Mouse (Mus musculus) embryonic fibroblast, embryonic 13.5 days (primary cell): ENCODE measurements around the gene Tmem156. TPM values are rescaled to one million over a fixed set of nuclear protein-coding genes. Genes with fewer than 3 reads are reported as not detected.

ENCODE experiments used
- H3K27ac ChIP-seq: 2 replicates; pipeline ENCODE4 v1.5.1; 2012; ENCODE audit warnings: low read length, control low read depth, inconsistent platforms; ENCODE audit not compliant: insufficient read depth
- H3K4me1 ChIP-seq: 2 replicates; pipeline ENCODE4 v1.6.1; 2011; ENCODE audit warnings: low read length; ENCODE audit not compliant: control insufficient read depth, insufficient read depth
- H3K4me3 ChIP-seq: 2 replicates; pipeline ENCODE4 v1.5.1; 2011; ENCODE audit warnings: mild to moderate bottlenecking, control low read depth, low read length; ENCODE audit not compliant: insufficient read depth
- CTCF ChIP-seq: IDR thresholded peaks from 2 replicates; pipeline ENCODE4 v1.5.1; 2011; ENCODE audit warnings: mild to moderate bottlenecking, control low read depth, low read length, moderate library complexity, borderline replicate concordance; ENCODE audit not compliant: insufficient read depth
- POLR2A ChIP-seq: IDR thresholded peaks from 2 replicates; pipeline ENCODE4 v1.6.1; 2011; ENCODE audit warnings: low read depth, mild to moderate bottlenecking, control low read depth, low read length, moderate library complexity
- polyA plus RNA-seq: library from polyadenylated mRNA; stranded (reverse); fragments of >200 nt; gene quantifications from 2 replicates; pipeline ENCODE4 v1.2.4, GENCODE M21; 2011; ENCODE audit warnings: low read depth; ENCODE audit not compliant: missing spikeins, insufficient read length

Gene Tmem156
- polyA plus RNA-seq, 1 experiment: not detected

DNA sequence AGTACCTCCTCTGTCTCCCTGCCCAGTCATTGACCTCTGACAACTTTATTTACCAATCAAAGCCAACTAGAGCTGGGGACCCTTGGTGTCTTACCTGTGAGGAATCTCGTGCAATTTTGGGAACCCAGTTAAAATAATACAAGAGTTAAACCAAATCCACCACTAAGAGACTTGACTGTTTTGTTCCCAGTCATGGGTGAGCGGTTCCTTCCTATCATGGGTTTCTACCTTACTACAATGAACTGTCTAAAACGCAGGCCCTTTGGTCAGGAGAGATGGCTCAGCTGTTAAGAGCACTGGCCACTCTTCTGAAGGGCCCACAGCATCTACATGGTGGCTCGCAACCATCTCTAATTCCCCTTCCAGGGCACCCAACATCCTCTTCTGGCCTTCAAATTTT lies 10.1 kb downstream of the Tmem156 start:
- Histone ChIP-seq H3K4me1 (no peaks in the 10 kb centered on the region; the same call in 1 of the 2 replicates), H3K4me3 (no peak overlapping the region), H3K27ac (no peak overlapping the region)
- TF ChIP-seq POLR2A (no peak), CTCF (no peak)

DNA sequence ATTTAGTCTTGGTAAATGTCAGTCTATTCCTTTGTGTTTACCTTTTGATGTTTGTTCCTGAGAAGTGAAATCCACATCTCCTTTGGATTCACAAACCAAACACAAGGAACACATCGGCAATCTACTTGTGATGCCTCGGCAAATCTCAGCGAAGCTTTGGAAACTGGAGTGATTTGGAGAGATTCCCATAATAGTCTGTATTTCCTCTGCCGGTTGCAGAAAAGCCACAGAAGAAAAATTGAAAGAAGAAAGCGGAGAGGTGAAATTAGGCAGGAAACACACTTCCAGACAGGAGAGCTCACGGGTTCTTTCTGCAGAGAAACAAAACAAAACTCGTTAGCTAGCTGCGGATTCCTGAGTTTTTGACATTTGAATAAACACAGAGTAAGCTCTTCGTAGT lies 12.1 kb downstream of the Tmem156 start:
- Histone ChIP-seq H3K4me3 (no peak overlapping the region), H3K4me1 (no peaks in the 10 kb centered on the region; the same call in 1 of the 2 replicates), H3K27ac (no peak overlapping the region)
- TF ChIP-seq POLR2A (no peak), CTCF (no peak)

DNA sequence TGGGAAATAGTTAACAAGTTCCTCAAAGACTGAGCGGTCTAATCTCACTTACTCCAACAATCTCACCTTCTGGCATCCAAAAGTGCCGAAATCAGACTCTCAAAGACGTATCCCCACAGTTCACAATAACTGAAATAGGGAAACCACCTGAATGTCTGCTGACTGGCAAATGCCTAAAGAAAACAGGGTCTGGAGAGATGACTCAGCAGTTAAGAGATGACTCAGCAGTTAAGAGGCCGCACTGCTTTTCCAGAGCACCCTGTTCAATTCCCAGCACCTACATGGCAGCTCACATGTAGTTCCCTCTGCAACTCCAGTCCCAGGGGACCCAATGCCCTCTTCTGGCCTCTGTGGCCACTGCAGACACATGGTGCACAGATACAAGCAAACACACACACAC lies 13.9 kb downstream of the Tmem156 start:
- no peaks in the 10 kb centered on the region; the same call in 1 of the 2 replicates for H3K4me1 ChIP-seq
- TF ChIP-seq CTCF (no peak), POLR2A (no peak)
- H3K4me3 ChIP-seq: no peak overlapping the region
- H3K27ac ChIP-seq: no peak overlapping the region

DNA sequence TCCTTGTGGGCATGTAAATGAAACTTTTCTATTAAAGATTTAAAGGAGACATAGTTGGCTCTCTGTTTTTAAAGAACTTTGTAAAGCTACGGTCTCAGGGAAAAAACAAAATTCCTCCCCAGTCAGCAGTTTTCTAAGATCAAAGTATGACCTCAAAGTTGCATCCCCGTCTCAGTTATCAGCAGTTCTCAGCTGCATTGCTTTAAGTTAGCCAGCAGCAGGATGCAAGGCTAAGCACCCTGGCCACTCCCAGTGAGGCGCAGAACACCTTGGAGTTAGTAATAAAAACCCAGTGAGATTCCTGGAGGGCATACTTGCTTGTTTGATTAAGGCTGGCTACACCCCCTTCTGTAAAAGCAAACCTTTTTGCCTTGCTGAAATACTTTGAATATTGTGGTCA lies 15.2 kb downstream of the Tmem156 start:
- no peak overlapping the region for H3K27ac ChIP-seq
- TF ChIP-seq CTCF: no peak
- TF ChIP-seq POLR2A: no peak

DNA sequence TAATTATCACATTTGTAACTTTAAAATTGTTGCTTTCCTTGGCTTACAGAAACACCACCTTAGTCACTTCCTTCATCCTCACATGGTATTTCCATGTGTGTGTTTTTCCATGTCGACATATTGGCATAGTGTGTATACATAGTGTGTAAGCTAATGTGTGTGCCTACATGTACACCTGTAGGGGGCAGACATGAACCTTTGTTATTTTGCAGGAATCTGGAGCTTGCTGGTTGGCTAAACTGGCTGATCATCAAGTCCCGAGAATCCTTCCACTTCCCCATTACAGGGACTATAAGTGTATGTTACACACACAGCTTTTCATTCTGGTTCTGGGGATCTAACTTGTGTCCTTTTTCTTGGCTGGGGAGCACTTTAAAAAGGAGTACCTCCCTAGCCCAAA lies 15.8 kb downstream of the Tmem156 start:
- no peak overlapping the region for H3K4me3 ChIP-seq
- no peak overlapping the region for H3K27ac ChIP-seq
- H3K4me1 ChIP-seq: no peaks in the 10 kb centered on the region; the same call in 1 of the 2 replicates
- TF ChIP-seq POLR2A (no peak), CTCF (no peak)

More for the DNA sequence above, 15.2 kb downstream of the Tmem156 start:
- no peaks in the 10 kb centered on the region; the same call in 1 of the 2 replicates for H3K4me1 ChIP-seq
- H3K4me3 ChIP-seq: no peak overlapping the region

DNA sequence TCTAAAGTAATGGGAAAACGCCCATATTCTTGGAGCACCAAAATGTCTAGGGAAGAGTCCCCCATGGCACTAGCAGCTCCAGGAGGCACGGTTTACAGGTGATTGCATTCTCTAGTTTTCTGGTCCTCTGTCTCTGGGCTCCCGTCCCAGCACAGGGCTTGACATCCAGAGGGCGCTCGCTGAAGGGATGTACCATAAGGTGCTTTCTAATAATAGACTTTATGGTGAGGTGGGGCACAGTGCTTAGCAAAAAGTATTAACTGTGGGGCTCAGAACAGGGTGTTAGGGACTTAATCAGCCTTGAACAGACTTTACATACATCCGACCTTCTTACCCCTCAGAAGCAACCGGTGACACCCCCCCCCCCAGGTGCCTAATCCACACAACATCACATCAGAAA lies 17.2 kb downstream of the Tmem156 start:
- Histone ChIP-seq H3K4me1 (no peaks in the 10 kb centered on the region; the same call in 1 of the 2 replicates), H3K4me3 (no peak overlapping the region)
- TF ChIP-seq POLR2A (no peak), CTCF (no peak)

DNA sequence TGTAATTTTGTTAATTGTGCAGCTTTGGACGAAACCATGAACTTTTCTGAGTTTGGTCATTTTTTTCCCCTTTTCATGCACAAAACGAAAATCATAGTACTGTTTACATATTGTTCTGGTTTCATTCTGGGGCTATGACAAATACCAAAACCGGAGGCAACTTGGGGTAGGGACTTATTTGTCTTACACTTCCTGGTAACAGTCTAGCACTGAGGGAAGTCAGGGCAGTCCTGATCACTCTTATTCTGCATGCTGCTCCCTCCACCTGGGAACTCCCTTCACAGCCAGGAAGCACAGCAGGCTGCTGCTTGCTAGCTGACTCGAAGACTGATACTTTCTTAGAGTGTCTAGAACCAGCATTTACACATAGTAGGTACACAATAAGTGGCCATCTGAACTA lies 18.7 kb downstream of the Tmem156 start:
- Histone ChIP-seq H3K27ac (no peak overlapping the region), H3K4me3 (no peak overlapping the region), H3K4me1 (no peaks in the 10 kb centered on the region; the same call in 1 of the 2 replicates)
- TF ChIP-seq POLR2A: no peak
- no peak for TF ChIP-seq CTCF

More for the DNA sequence above, 17.2 kb downstream of the Tmem156 start:
- H3K27ac ChIP-seq: no peak overlapping the region

DNA sequence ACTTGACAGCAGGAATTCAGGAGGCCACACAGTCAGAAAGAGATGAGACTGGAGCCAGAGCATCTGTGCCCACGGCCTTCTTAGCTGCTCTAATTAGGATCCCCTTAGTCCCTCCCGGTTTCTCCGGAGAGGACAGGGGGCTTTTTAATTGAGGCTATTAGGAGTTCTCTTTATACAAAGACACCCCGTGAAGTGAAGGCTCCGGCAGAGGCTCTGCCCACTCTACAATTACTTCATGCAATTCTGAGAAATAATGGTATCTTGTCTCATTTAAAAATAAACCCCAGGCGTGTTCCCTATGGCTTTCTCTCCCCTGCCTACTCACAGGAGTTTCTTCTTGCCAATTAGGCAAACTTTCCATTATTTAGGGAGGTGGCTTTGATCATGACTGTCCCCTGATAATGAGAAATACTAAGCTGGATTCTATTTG lies 20.2 kb downstream of the Tmem156 start:
- Histone ChIP-seq H3K4me1 (no peaks in the 10 kb centered on the region), H3K27ac (no peak overlapping the region), H3K4me3 (no peak overlapping the region)
- no peak for TF ChIP-seq POLR2A
- no peak for TF ChIP-seq CTCF

DNA sequence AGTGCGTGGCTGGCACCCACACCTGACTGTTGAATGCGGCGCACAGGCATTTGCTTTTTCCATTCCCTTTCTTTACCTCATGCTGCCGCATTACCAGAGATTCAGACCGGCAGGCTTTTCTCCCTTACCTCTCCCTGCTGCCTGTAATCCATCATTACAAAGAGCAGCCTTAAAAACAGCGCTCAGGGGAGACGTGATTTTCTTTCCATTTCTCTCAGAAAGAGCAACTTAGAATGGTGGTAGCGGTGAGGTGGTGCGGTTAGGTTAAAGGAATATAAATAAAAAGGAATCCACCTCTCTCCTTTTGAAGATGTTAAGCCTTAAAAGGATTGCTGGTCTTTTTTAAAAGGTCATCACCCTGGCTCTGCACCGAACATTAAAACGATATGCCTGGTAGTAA lies 22.1 kb downstream of the Tmem156 start:
- Histone ChIP-seq H3K27ac (no peak overlapping the region), H3K4me1 (no peaks in the 10 kb centered on the region), H3K4me3 (no peak overlapping the region)
- TF ChIP-seq POLR2A (no peak), CTCF (no peak)

DNA sequence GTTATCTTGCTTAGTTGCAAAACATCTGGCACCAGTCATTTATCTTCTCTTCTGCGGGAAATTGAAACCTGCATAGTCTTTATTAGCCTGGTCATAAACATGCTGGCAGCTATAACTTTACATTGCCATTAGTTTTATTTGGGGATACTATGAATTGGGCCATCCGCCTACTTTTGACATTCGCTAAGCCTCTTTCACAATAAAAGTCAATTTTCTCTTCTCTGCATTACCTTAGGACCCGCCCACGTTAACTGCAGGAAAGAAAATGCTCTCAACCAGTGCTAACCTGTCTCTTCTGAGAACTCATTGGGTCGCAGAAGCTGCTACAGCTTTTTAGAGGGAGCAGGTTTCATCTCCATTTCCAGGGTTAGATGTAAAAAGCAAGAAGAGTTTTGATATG lies 23.8 kb downstream of the Tmem156 start:
- Histone ChIP-seq H3K4me1 (no peaks in the 10 kb centered on the region), H3K27ac (no peak overlapping the region), H3K4me3 (no peak overlapping the region)
- TF ChIP-seq POLR2A: no peak
- no peak for TF ChIP-seq CTCF

DNA sequence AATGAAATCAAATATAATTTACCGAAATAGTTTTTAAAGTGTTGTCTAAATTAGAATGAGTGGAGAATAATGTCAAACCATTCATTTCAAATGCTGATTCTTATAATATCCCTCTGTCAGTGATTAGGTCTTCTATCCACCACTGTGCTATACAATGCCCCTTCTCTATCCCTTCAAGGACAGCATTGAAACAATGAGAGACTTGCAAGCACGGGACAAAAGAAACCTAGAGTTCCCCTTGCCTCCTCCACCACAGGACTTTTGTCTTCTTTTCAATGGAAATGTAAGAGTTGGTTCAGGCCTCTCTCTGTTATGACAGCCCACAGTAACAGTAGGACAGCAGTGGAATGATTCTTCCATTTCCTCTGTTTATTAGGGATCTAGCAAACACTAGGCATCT lies 28.7 kb downstream of the Tmem156 start:
- Histone ChIP-seq H3K27ac (no peak overlapping the region), H3K4me3 (no peak overlapping the region), H3K4me1 (no peaks in the 10 kb centered on the region)
- no peak for TF ChIP-seq POLR2A
- TF ChIP-seq CTCF: no peak
